Mouse (Mus musculus): ENCODE data around the gene Zcchc14.
A peak's percentile ranks its signal among the peaks of the same experiment; 100 is the strongest.
"Not testable (repeated sequence)": the region's sequence is repeated elsewhere in the genome, so short reads cannot be mapped to it uniquely, and the experiment has no call there.

Zcchc14 gene

GRCm38 (mm10) chr8:121652774-121653323 lies at the start of gene Zcchc14:
TSS of gene Zcchc14 (minus strand) at chr8:121652901.
- ATAC-seq (ENCODE audit: low TSS enrichment), result peak; percentile 91

- ATAC-seq (ENCODE audit: low TSS enrichment), result no peak
Measured at GRCm38 (mm10) chr8:121699936-121700335, 47.2 kb upstream of the Zcchc14 start.

GRCm38 (mm10) chr8:121698615-121699101 lies 46.0 kb upstream of the Zcchc14 start:
- ATAC-seq (ENCODE audit: low TSS enrichment), result no peak

- peak; percentile 42; the same call in 1 of the 2 replicates for ATAC-seq (ENCODE audit: low TSS enrichment)
Measured at GRCm38 (mm10) chr8:121697735-121698614, 45.3 kb upstream of the Zcchc14 start.

GRCm38 (mm10) chr8:121695585-121696184 lies 43.0 kb upstream of the Zcchc14 start:
- ATAC-seq (ENCODE audit: low TSS enrichment), result no peak

- ATAC-seq (ENCODE audit: low TSS enrichment), result 0 out of 2 replicates have a peak, but pooled peaks have one; percentile 28
Measured at GRCm38 (mm10) chr8:121694453-121694852, 41.8 kb upstream of the Zcchc14 start.

- no peak for ATAC-seq (ENCODE audit: low TSS enrichment)
Measured at GRCm38 (mm10) chr8:121688496-121688895, 35.8 kb upstream of the Zcchc14 start.

- peak; percentile 79 for ATAC-seq (ENCODE audit: low TSS enrichment)
Measured at GRCm38 (mm10) chr8:121687455-121688161, 34.9 kb upstream of the Zcchc14 start.

GRCm38 (mm10) chr8:121685419-121685818 lies 32.7 kb upstream of the Zcchc14 start:
- no peak for ATAC-seq (ENCODE audit: low TSS enrichment)

- ATAC-seq (ENCODE audit: low TSS enrichment), result peak; percentile 58; the same call in 1 of the 2 replicates
Measured at GRCm38 (mm10) chr8:121683083-121683832, 30.6 kb upstream of the Zcchc14 start.

- no peak for ATAC-seq (ENCODE audit: low TSS enrichment)
Measured at GRCm38 (mm10) chr8:121681457-121681856, 28.8 kb upstream of the Zcchc14 start.

- no peak for ATAC-seq (ENCODE audit: low TSS enrichment)
Measured at GRCm38 (mm10) chr8:121680896-121681295, 28.2 kb upstream of the Zcchc14 start.

- no peak for ATAC-seq (ENCODE audit: low TSS enrichment)
Measured at GRCm38 (mm10) chr8:121678696-121679095, 26.0 kb upstream of the Zcchc14 start.

GRCm38 (mm10) chr8:121675701-121676100 lies 23.0 kb upstream of the Zcchc14 start:
- ATAC-seq (ENCODE audit: low TSS enrichment), result no peak

GRCm38 (mm10) chr8:121675161-121675560 lies 22.5 kb upstream of the Zcchc14 start:
- peak; percentile 31; the same call in 1 of the 2 replicates for ATAC-seq (ENCODE audit: low TSS enrichment)

- ATAC-seq (ENCODE audit: low TSS enrichment), result no peak
Measured at GRCm38 (mm10) chr8:121674524-121674923, 21.8 kb upstream of the Zcchc14 start.

GRCm38 (mm10) chr8:121673917-121674316 lies 21.2 kb upstream of the Zcchc14 start:
- ATAC-seq (ENCODE audit: low TSS enrichment), result peak; percentile 89

GRCm38 (mm10) chr8:121673153-121673552 lies 20.5 kb upstream of the Zcchc14 start:
- no peak for ATAC-seq (ENCODE audit: low TSS enrichment)

- ATAC-seq (ENCODE audit: low TSS enrichment), result peak; percentile 51
Measured at GRCm38 (mm10) chr8:121669208-121669607, 16.5 kb upstream of the Zcchc14 start.

- peak; percentile 55; the same call in 1 of the 2 replicates for ATAC-seq (ENCODE audit: low TSS enrichment)
Measured at GRCm38 (mm10) chr8:121668553-121668952, 15.9 kb upstream of the Zcchc14 start.

GRCm38 (mm10) chr8:121667936-121668500 lies 15.3 kb upstream of the Zcchc14 start:
- not testable (repeated sequence) for ATAC-seq (ENCODE audit: low TSS enrichment)
